Mouse (Mus musculus) E14TG2a.4 (cell line): ENCODE results near the gene Bloc1s6.

ENCODE experiments used
- H3K27me3 ChIP-seq: 2 replicates; pipeline ENCODE4 v1.6.1; 2014; ENCODE audit warnings: low read length, control low read depth; ENCODE audit not compliant: insufficient read depth
- H3K36me3 ChIP-seq: 2 replicates; pipeline ENCODE4 v1.6.1; 2014; ENCODE audit warnings: low read length, control low read depth; ENCODE audit not compliant: insufficient read depth
- H3K4me1 ChIP-seq: replicated peaks from 2 replicates; pipeline ENCODE4 v1.6.1; 2014; ENCODE audit warnings: low read depth, low read length, control low read depth
- H3K4me3 ChIP-seq: replicated peaks from 2 replicates; pipeline ENCODE4 v1.5.1; 2014; ENCODE audit warnings: mild to moderate bottlenecking, low read length
- H3K9me3 ChIP-seq: 2 replicates; pipeline ENCODE4 v1.6.1; 2014; ENCODE audit warnings: low read length, control low read depth
- CTCF ChIP-seq: conservative IDR thresholded peaks from 2 replicates; pipeline ENCODE4 v1.5.1; 2014; ENCODE audit warnings: low read length
- NANOG ChIP-seq: IDR thresholded peaks from 2 replicates; pipeline ENCODE4 v1.6.1; 2014; ENCODE audit warnings: borderline replicate concordance, low read length, mixed read lengths
- POU5F1 ChIP-seq: IDR thresholded peaks from 2 replicates; pipeline ENCODE4 v1.6.1; 2014; ENCODE audit warnings: low read length, borderline replicate concordance

Gene Bloc1s6

DNA sequence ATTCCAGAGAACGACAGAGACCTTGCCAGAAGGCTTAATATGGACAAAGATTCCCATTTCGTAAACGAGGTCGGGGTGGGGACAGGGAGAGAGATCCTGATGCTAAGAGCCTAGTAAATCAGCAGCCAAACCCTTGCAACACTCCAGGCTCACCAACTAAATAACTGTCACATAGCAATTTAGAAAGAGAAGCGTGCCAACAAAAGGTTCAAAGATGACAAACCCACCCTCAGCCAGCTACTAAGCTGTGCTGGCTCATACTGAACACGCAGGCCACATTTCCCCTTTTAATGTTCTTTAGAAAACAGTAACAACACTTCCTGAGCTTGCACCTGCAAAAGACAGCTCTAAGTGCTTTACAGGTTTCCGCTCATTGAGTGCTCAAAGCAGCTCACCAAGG, 51.0 kb downstream of the Bloc1s6 start:
- H3K4me3 ChIP-seq, result no peak overlapping the region
- H3K9me3 ChIP-seq, result no peaks in the 10 kb centered on the region
- TF ChIP-seq CTCF, result no peak
- TF ChIP-seq POU5F1, result no peak
- TF ChIP-seq NANOG, result no peak
- no peaks in the 10 kb centered on the region for H3K4me1 ChIP-seq
- H3K36me3 ChIP-seq, result no peaks in the 10 kb centered on the region
- no peaks in the 10 kb centered on the region for H3K27me3 ChIP-seq

DNA sequence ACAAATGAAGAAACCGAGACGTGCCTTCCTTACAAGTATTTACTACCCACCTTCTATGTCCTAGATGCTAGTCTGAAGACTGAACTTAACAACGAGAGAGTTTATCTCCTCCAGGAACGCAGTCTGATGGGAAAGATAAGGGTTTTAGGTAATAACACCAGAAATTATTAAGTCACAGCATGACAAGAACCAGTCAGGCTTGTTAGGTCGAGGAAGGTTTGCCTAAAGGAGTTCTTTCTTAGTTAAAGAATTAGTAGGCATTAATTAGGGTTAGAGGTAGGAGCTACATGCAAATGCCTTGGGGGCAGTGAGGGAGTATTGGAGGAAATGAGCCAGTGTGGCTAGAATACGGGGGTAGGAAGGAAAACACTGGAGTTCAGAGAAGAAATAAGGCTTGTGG, 51.4 kb downstream of the Bloc1s6 start:
- TF ChIP-seq NANOG (no peak), CTCF (no peak)
- no peaks in the 10 kb centered on the region for H3K36me3 ChIP-seq
- H3K4me1 ChIP-seq, result no peaks in the 10 kb centered on the region
- H3K9me3 ChIP-seq, result no peaks in the 10 kb centered on the region
- H3K27me3 ChIP-seq, result no peaks in the 10 kb centered on the region
- no peak overlapping the region for H3K4me3 ChIP-seq
